In the genomic region with DNA sequence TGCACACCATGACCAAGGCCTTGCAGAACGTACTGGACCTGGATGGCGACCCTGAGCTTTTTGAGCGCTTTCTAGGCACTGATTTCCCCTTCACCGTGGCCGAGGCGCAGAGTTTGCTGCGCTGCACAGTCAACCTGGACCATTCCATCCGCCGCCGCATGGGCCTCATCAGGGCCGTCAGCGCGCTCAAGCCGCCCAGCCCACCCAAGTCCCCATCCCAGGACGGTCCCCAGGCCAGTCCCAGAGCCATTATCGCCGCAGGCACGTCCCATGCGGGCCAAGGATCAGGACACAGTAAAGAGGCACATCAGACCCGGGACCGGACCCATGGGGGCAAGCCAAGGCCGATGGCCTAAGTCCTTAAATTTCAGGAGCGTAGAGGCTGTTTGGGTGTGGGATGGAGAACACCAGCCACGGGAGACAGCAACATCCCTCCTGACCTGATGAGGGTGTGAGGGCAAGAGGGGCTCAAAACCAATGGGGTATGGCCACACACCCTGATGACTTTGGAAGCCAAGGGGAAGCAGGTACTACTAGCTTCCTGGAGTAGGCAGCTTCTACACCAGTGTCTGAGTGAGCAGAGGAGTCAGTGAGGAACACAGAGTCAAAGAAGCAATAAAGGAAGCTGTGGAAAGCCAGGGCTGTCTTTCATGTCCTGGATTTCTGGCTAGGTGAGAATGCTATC, we compare ENCODE assay signal across 8 mouse cellular contexts. TPM values are rescaled to one million over a fixed set of nuclear protein-coding genes. Genes with fewer than 3 reads are reported as not detected.
DNase-seq lines count a peak whose midpoint lies in the region; ATAC-seq and TF ChIP-seq lines count a peak whose summit lies in the region.

No protein-coding gene starts in this region.

- H3K4me2 ChIP-seq in heart, embryonic 11.5 days = peak overlapping the region; percentile 82
- H3K4me2 ChIP-seq in liver, embryonic 16.5 days (ENCODE audit: low read depth, low read length) = peak overlapping the region; percentile 39; the same call in 1 of the 2 replicates

- intact Hi-C loops in left cerebral cortex, postnatal 25 days (cut with DNase I) = no loop called here

- no peak for ATAC-seq in heart, embryonic 11.5 days (replicated peaks; ENCODE audit: insufficient number of reproducible peaks, low FRiP score, low TSS enrichment)
- no peak for ATAC-seq in liver, embryonic 16.5 days (ENCODE audit: low read depth)

- DNase-seq in heart, postnatal 4 days = no peak
- DNase-seq in hindbrain, embryonic 10.5 days (ENCODE audit: low spot score) = no peak
- no peak for DNase-seq in embryo, embryonic 10 days (ENCODE audit: low spot score)
- DNase-seq in left cerebral cortex, postnatal 25 days (ENCODE audit: low spot score in 2 of 2) = no peak
- DNase-seq in testis, postnatal 14 days (ENCODE audit: low spot score) = no peak

- TF ChIP-seq CTCF in ES-Bruce4 (IDR thresholded peaks at IDR 0.05; ENCODE audit: low read depth, low read length) = no peak

- no peak overlapping the region for H3K27ac ChIP-seq in heart, embryonic 11.5 days (ENCODE audit: low read depth, low read length)
- no peak overlapping the region for H3K27ac ChIP-seq in ES-Bruce4 (ENCODE audit: insufficient read depth, low read length)
- peak overlapping the region; percentile 66; the same call in 1 of the 2 replicates for H3K27ac ChIP-seq in hindbrain, embryonic 10.5 days
- H3K27ac ChIP-seq in liver, embryonic 16.5 days (ENCODE audit: low read length) = no peak overlapping the region

- WGBS in heart, embryonic 11.5 days (ENCODE audit: insufficient replicate concordance) = 12% methylated on average over 24 of the region's 24 CpGs
- 14% methylated on average over 24 of the region's 24 CpGs for WGBS in hindbrain, embryonic 10.5 days
- 20% methylated on average over 24 of the region's 24 CpGs for WGBS in liver, embryonic 16.5 days (ENCODE audit: insufficient replicate concordance)

- peak overlapping the region; percentile 44 for H3K4me3 ChIP-seq in heart, embryonic 11.5 days (ENCODE audit: low read depth, low read length)
- H3K4me3 ChIP-seq in ES-Bruce4 (ENCODE audit: low read depth, low read length) = peak overlapping the region; percentile 37
- H3K4me3 ChIP-seq in hindbrain, embryonic 10.5 days = peak overlapping the region; percentile 51
- H3K4me3 ChIP-seq in liver, embryonic 16.5 days (ENCODE audit: low read depth, low read length) = peak overlapping the region; percentile 36

- no peak for TF ChIP-seq POLR2A in ES-Bruce4 (IDR thresholded peaks at IDR 0.05; ENCODE audit: insufficient read depth, low read length)

- TF ChIP-seq EP300 in ES-Bruce4 (IDR thresholded peaks at IDR 0.05; ENCODE audit: insufficient read depth, low read depth, low read length) = no peak

- H3K4me1 ChIP-seq in heart, embryonic 11.5 days (ENCODE audit: control insufficient read depth, insufficient read depth, low read length) = peaks cover 20% of the 10 kb centered on the region
- no peaks in the 10 kb centered on the region for H3K4me1 ChIP-seq in ES-Bruce4 (ENCODE audit: control insufficient read depth, insufficient read depth, low read length)
- peaks cover 31% of the 10 kb centered on the region for H3K4me1 ChIP-seq in hindbrain, embryonic 10.5 days (replicated peaks)
- peaks cover 7% of the 10 kb centered on the region for H3K4me1 ChIP-seq in liver, embryonic 16.5 days (ENCODE audit: control insufficient read depth, low read depth, low read length)

- peaks cover 60% of the 10 kb centered on the region for H3K27me3 ChIP-seq in heart, embryonic 11.5 days (ENCODE audit: control insufficient read depth, insufficient read depth, low read length)
- H3K27me3 ChIP-seq in ES-Bruce4 (ENCODE audit: control insufficient read depth, insufficient read depth, low read length, poor library complexity, severe bottlenecking) = no peaks in the 10 kb centered on the region
- H3K27me3 ChIP-seq in hindbrain, embryonic 10.5 days (ENCODE audit: insufficient read depth, poor library complexity, severe bottlenecking) = peaks cover 65% of the 10 kb centered on the region
- H3K27me3 ChIP-seq in liver, embryonic 16.5 days (ENCODE audit: control insufficient read depth, insufficient read depth, low read depth, low read length) = peaks cover 61% of the 10 kb centered on the region

- no peaks in the 10 kb centered on the region for H3K9me3 ChIP-seq in heart, embryonic 11.5 days (replicated peaks; ENCODE audit: control insufficient read depth, low read length)
- H3K9me3 ChIP-seq in ES-Bruce4 (replicated peaks; ENCODE audit: control insufficient read depth, insufficient read depth, low read length, poor library complexity, severe bottlenecking) = no peaks in the 10 kb centered on the region
- no peaks in the 10 kb centered on the region for H3K9me3 ChIP-seq in hindbrain, embryonic 10.5 days
- no peaks in the 10 kb centered on the region for H3K9me3 ChIP-seq in liver, embryonic 16.5 days (replicated peaks; ENCODE audit: control insufficient read depth, low read length)

- H3K36me3 ChIP-seq in heart, embryonic 11.5 days (ENCODE audit: control insufficient read depth, insufficient read depth, low read length) = no peaks in the 10 kb centered on the region
- no peaks in the 10 kb centered on the region for H3K36me3 ChIP-seq in ES-Bruce4 (ENCODE audit: control insufficient read depth, insufficient read depth, low read length, poor library complexity, severe bottlenecking)
- H3K36me3 ChIP-seq in hindbrain, embryonic 10.5 days = peaks cover 14% of the 10 kb centered on the region
- no peaks in the 10 kb centered on the region; the same call in 1 of the 2 replicates for H3K36me3 ChIP-seq in liver, embryonic 16.5 days (ENCODE audit: control insufficient read depth, insufficient read depth)

- peak overlapping the region; percentile 52; the same call in 1 of the 2 replicates for H3K9ac ChIP-seq in heart, embryonic 11.5 days (ENCODE audit: low read depth, low read length)
- 0 out of 2 replicates have a peak overlapping the region, but pooled peaks have one; percentile 6 for H3K9ac ChIP-seq in ES-Bruce4 (ENCODE audit: low read depth, poor library complexity, severe bottlenecking)
- no peak overlapping the region for H3K9ac ChIP-seq in liver, embryonic 16.5 days (ENCODE audit: low read depth, low read length)

RNA-seq across cellular contexts. Expression of gene Nkpd1, which starts 6.9 kb away (rescaled TPM):
- 0.15 TPM in 1 of 2 replicates, not detected in the other for polyA plus RNA-seq in heart, embryonic 11.5 days (2014; fragmentation: Nextera tagmentation; extraction: Ambion mirVana)
- total RNA-seq in heart, postnatal 4 days (2021) = not detected
- 0.23 and 0.34 TPM in 2 replicates for polyA plus RNA-seq in ES-Bruce4 (2011; ENCODE audit: insufficient read depth, insufficient read length, low read depth, missing spikeins)
- polyA plus RNA-seq in hindbrain, embryonic 10.5 days (2016; fragmentation: Nextera tagmentation; extraction: Ambion mirVana) = 0.09 and 0.10 TPM in 2 replicates
- polyA plus RNA-seq in liver, embryonic 16.5 days (2015; fragmentation: Nextera tagmentation; extraction: Ambion mirVana) = not detected in 2 replicates
- total RNA-seq in left cerebral cortex, postnatal 25 days (2021) = under 1 TPM; 0.64 to 0.87 TPM

RNA-seq across cellular contexts. Expression of gene Trappc6a, which starts 16.4 kb away (rescaled TPM):
- 77.0 and 79.0 TPM in 2 replicates for polyA plus RNA-seq in heart, embryonic 11.5 days (2014; fragmentation: Nextera tagmentation; extraction: Ambion mirVana)
- 10 to 100 TPM; 45.8 to 46.8 TPM for total RNA-seq in heart, postnatal 4 days (2021)
- 23.5 and 33.6 TPM in 2 replicates for polyA plus RNA-seq in ES-Bruce4 (2011; ENCODE audit: insufficient read depth, insufficient read length, low read depth, missing spikeins)
- polyA plus RNA-seq in hindbrain, embryonic 10.5 days (2016; fragmentation: Nextera tagmentation; extraction: Ambion mirVana) = 68.8 and 71.4 TPM in 2 replicates
- polyA plus RNA-seq in liver, embryonic 16.5 days (2015; fragmentation: Nextera tagmentation; extraction: Ambion mirVana) = 37.2 and 37.4 TPM in 2 replicates
- total RNA-seq in left cerebral cortex, postnatal 25 days (2021) = 10 to 100 TPM; 18.4 to 18.8 TPM

RNA-seq across cellular contexts. Expression of gene Bloc1s3, which starts 16.4 kb away (rescaled TPM):
- polyA plus RNA-seq in heart, embryonic 11.5 days (2014; fragmentation: Nextera tagmentation; extraction: Ambion mirVana) = 1.2 TPM in 2 replicates
- 1 to 10 TPM; 2.0 to 2.5 TPM for total RNA-seq in heart, postnatal 4 days (2021)
- polyA plus RNA-seq in ES-Bruce4 (2011; ENCODE audit: insufficient read depth, insufficient read length, low read depth, missing spikeins) = 5.7 and 6.9 TPM in 2 replicates
- 2.4 and 3.8 TPM in 2 replicates for polyA plus RNA-seq in hindbrain, embryonic 10.5 days (2016; fragmentation: Nextera tagmentation; extraction: Ambion mirVana)
- polyA plus RNA-seq in liver, embryonic 16.5 days (2015; fragmentation: Nextera tagmentation; extraction: Ambion mirVana) = 0.65 and 0.72 TPM in 2 replicates
- total RNA-seq in left cerebral cortex, postnatal 25 days (2021) = 1 to 10 TPM; 6.7 to 7.4 TPM

RNA-seq across cellular contexts. Expression of gene Ppp1r37, which starts 38.3 kb away (rescaled TPM):
- polyA plus RNA-seq in heart, embryonic 11.5 days (2014; fragmentation: Nextera tagmentation; extraction: Ambion mirVana) = 2.3 and 5.2 TPM in 2 replicates
- 10 to 100 TPM; 45.4 to 45.6 TPM for total RNA-seq in heart, postnatal 4 days (2021)
- 16.1 and 19.1 TPM in 2 replicates for polyA plus RNA-seq in ES-Bruce4 (2011; ENCODE audit: insufficient read depth, insufficient read length, low read depth, missing spikeins)
- 22.6 and 30.4 TPM in 2 replicates for polyA plus RNA-seq in hindbrain, embryonic 10.5 days (2016; fragmentation: Nextera tagmentation; extraction: Ambion mirVana)
- 9.5 and 11.3 TPM in 2 replicates for polyA plus RNA-seq in liver, embryonic 16.5 days (2015; fragmentation: Nextera tagmentation; extraction: Ambion mirVana)
- total RNA-seq in left cerebral cortex, postnatal 25 days (2021) = 100 to 1,000 TPM; 122 TPM

RNA-seq across cellular contexts. Expression of gene Zfp296, which starts 52.5 kb away (rescaled TPM):
- polyA plus RNA-seq in heart, embryonic 11.5 days (2014; fragmentation: Nextera tagmentation; extraction: Ambion mirVana) = 0.30 TPM in 1 of 2 replicates, not detected in the other
- under 1 TPM in 1 of 2 experiments, not detected in 1; 0.17 TPM for total RNA-seq in heart, postnatal 4 days (2021)
- 21.5 and 23.5 TPM in 2 replicates for polyA plus RNA-seq in ES-Bruce4 (2011; ENCODE audit: insufficient read depth, insufficient read length, low read depth, missing spikeins)
- 0.22 and 0.72 TPM in 2 replicates for polyA plus RNA-seq in hindbrain, embryonic 10.5 days (2016; fragmentation: Nextera tagmentation; extraction: Ambion mirVana)
- 0.48 and 0.59 TPM in 2 replicates for polyA plus RNA-seq in liver, embryonic 16.5 days (2015; fragmentation: Nextera tagmentation; extraction: Ambion mirVana)
- total RNA-seq in left cerebral cortex, postnatal 25 days (2021) = 1 to 10 TPM in 1 of 2 experiments, under 1 TPM in 1; 0.27 to 1.1 TPM
